Mouse (Mus musculus) limb, embryonic 15.5 days (tissue): ENCODE results near the gene Prkca. TPM values are rescaled to one million over a fixed set of nuclear protein-coding genes. Genes with fewer than 3 reads are reported as not detected.

Experiments used
- ATAC-seq: fragments of 200-750 bp; cut with Nextera tagmentation; 2 replicates; pipeline ENCODE4 v1.8.0; 2017; ENCODE audit warnings: low read depth, moderate TSS enrichment; ENCODE audit not compliant: insufficient number of reproducible peaks, low FRiP score, low TSS enrichment
- H3K27ac ChIP-seq: fragments of 300-500 bp; sonication (generic); 2 replicates; pipeline ENCODE4 v1.5.1; 2015; ENCODE audit warnings: moderate library complexity, mild to moderate bottlenecking, inconsistent platforms
- H3K27me3 ChIP-seq: fragments of 300-500 bp; sonication (generic); 2 replicates; pipeline ENCODE4 v1.6.1; 2015; ENCODE audit warnings: inconsistent platforms
- H3K36me3 ChIP-seq: fragments of 300-500 bp; sonication (generic); 2 replicates; pipeline ENCODE4 v1.6.1; 2015; ENCODE audit warnings: inconsistent platforms
- H3K4me1 ChIP-seq: fragments of 300-500 bp; sonication (generic); 2 replicates; pipeline ENCODE4 v1.6.1; 2015; ENCODE audit warnings: inconsistent platforms
- H3K4me2 ChIP-seq: fragments of 300-500 bp; sonication (generic); 2 replicates; pipeline ENCODE4 v1.6.1; 2015; ENCODE audit warnings: mild to moderate bottlenecking, inconsistent platforms
- H3K4me3 ChIP-seq: fragments of 300-500 bp; sonication (generic); 2 replicates; pipeline ENCODE4 v1.5.1; 2015; ENCODE audit warnings: mild to moderate bottlenecking, inconsistent platforms
- H3K9ac ChIP-seq: fragments of 300-500 bp; sonication (generic); 2 replicates; pipeline ENCODE4 v1.6.1; 2015; ENCODE audit warnings: inconsistent platforms
- H3K9me3 ChIP-seq: fragments of 300-500 bp; sonication (generic); 2 replicates; pipeline ENCODE4 v1.6.1; 2016; ENCODE audit warnings: inconsistent platforms
- WGBS: fragments of 180-500 bp; shearing (Covaris S2); methylation state at CpG from one replicate; pipeline ENCODE4 v1.1.7; 2015; 5-methylcytosine and 5-hydroxymethylcytosine counted together
- polyA plus RNA-seq: library from polyadenylated mRNA; unstranded; fragments of >200 nt; fragmentation: Nextera tagmentation; extraction: Ambion mirVana; gene quantifications from 2 replicates; pipeline ENCODE4 v1.2.1, GENCODE M21; 2015

The Prkca gene
- polyA plus RNA-seq, 1 experiment from 2014 or later, result 8.3 TPM

DNA sequence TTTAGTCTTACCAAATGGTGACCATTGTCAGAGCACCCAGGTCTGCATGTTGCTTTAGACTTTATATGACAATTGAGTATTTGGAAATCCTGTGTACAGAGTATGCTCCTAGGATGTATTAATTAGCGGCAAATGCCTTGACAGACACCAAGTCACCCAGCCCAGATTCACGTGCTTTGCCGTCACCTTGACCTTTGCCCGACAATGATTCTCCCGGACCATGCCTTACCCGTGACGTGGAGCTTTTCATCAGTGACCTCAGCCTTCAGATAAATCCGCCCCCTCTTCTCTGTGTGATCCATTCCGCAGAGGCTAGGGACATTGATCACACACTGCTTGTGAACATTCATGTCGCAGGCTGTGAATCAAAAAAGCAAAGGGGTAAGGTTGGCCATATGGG, 290.0 kb downstream of the Prkca start:
- 90% methylated on average over 10 of the region's 10 CpGs for WGBS
- Histone ChIP-seq H3K36me3 (no peaks in the 10 kb centered on the region), H3K4me1 (no peaks in the 10 kb centered on the region), H3K9me3 (no peaks in the 10 kb centered on the region), H3K27me3 (no peaks in the 10 kb centered on the region), H3K27ac (no peak overlapping the region), H3K9ac (no peak overlapping the region), H3K4me3 (no peak overlapping the region), H3K4me2 (no peak overlapping the region)
- ATAC-seq, result no peak

- Histone ChIP-seq H3K36me3 (no peaks in the 10 kb centered on the region), H3K4me2 (no peak overlapping the region), H3K4me1 (peaks cover 9% of the 10 kb centered on the region; the same call in 1 of the 2 replicates), H3K4me3 (no peak overlapping the region), H3K9me3 (no peaks in the 10 kb centered on the region), H3K27ac (no peak overlapping the region), H3K27me3 (no peaks in the 10 kb centered on the region), H3K9ac (no peak overlapping the region)
- ATAC-seq, result no peak
- WGBS, result 73% methylated on average over 7 of the region's 7 CpGs
Measured at GRCm38 (mm10) chr11:108041669-108042068, 302.1 kb downstream of the Prkca start.

DNA sequence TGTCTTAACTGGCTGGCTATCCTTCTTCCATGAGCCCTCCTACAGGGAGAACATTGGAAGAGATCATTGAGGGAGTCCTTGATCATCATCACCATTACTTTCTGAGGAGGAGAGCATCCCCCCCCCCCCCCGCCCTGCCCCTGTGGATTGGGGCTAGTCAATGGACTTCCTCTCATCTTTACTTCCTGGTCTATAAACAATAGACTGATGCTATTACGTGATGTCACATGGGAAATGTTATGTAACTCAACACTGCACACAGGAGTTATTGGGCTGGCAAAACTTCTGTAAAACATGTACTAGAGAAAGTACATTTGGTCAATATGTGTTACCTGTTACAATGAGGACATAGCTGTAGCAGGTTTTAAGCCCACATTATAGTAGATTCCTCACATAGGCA, 302.9 kb downstream of the Prkca start:
- ATAC-seq, result no peak
- 78% methylated on average over 2 of the region's 2 CpGs for WGBS
- Histone ChIP-seq H3K4me1 (peaks cover 9% of the 10 kb centered on the region; the same call in 1 of the 2 replicates), H3K4me2 (no peak overlapping the region), H3K4me3 (no peak overlapping the region), H3K27me3 (no peaks in the 10 kb centered on the region), H3K36me3 (no peaks in the 10 kb centered on the region), H3K27ac (no peak overlapping the region), H3K9me3 (no peaks in the 10 kb centered on the region), H3K9ac (no peak overlapping the region)

- Histone ChIP-seq H3K4me2 (no peak overlapping the region), H3K36me3 (no peaks in the 10 kb centered on the region), H3K27me3 (no peaks in the 10 kb centered on the region), H3K9ac (no peak overlapping the region), H3K4me1 (peaks cover 9% of the 10 kb centered on the region; the same call in 1 of the 2 replicates), H3K9me3 (no peaks in the 10 kb centered on the region), H3K4me3 (no peak overlapping the region), H3K27ac (no peak overlapping the region)
- WGBS, result 83% methylated on average over 17 of the region's 17 CpGs
- no peak for ATAC-seq
Measured at GRCm38 (mm10) chr11:108039761-108040160, 304.0 kb downstream of the Prkca start.

GRCm38 (mm10) chr11:108038989-108039388, 304.7 kb downstream of the Prkca start:
- Histone ChIP-seq H3K27ac (no peak overlapping the region), H3K27me3 (no peaks in the 10 kb centered on the region), H3K4me1 (peaks cover 9% of the 10 kb centered on the region; the same call in 1 of the 2 replicates), H3K9ac (no peak overlapping the region), H3K4me2 (no peak overlapping the region), H3K36me3 (no peaks in the 10 kb centered on the region), H3K4me3 (no peak overlapping the region), H3K9me3 (no peaks in the 10 kb centered on the region)
- WGBS, result 80% methylated on average over 12 of the region's 12 CpGs
- no peak for ATAC-seq

DNA sequence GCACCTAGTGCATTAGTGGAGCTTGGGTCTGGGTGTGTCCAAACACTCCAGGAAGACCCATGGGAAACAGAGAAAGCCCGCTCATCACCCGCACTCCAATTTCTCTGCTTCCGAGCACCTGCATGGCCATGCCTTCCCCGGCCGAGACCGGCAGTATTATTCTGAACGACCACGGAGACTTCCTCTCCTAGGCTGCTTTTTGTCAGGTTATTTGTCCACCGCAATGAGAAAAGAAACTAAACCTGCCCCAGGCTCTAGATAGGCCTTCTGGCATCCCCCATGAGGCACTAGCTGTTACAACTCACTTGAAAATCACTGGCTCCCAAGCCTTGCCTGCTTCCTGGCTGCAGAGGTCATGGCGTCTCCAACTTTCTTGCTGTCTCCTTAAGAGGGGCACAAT, 307.4 kb downstream of the Prkca start:
- H3K9me3 ChIP-seq, result no peaks in the 10 kb centered on the region
- H3K4me1 ChIP-seq, result peaks cover 18% of the 10 kb centered on the region; the same call in 1 of the 2 replicates
- no peaks in the 10 kb centered on the region for H3K36me3 ChIP-seq
- no peak overlapping the region for H3K9ac ChIP-seq
- no peak overlapping the region for H3K4me2 ChIP-seq
- H3K27ac ChIP-seq, result no peak overlapping the region
- no peaks in the 10 kb centered on the region for H3K27me3 ChIP-seq
- ATAC-seq, result no peak
- WGBS, result 85% methylated on average over 10 of the region's 10 CpGs
- H3K4me3 ChIP-seq, result no peak overlapping the region

DNA sequence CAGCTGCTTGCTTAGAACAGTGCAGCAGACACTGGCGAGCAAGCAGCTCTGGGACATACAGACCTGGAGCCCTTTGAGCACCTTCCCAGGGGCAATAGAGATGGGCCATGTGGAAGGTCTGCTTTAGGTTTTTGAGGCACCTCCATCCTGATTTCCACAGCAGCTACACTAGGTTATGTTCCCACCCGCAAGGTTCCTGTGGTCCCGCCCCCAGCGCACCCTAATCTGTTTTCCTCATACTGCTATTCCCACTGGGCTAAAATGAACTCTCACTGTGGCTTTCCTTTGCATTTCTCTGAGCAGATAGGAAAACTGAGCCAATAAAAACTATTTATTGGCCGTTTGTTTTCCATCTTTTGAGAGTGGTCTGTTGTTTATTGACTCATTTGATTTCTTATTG, 308.0 kb downstream of the Prkca start:
- H3K36me3 ChIP-seq, result no peaks in the 10 kb centered on the region
- H3K4me3 ChIP-seq, result no peak overlapping the region
- WGBS, result 70% methylated on average over 5 of the region's 5 CpGs
- no peak overlapping the region for H3K4me2 ChIP-seq
- ATAC-seq, result no peak
- H3K4me1 ChIP-seq, result peaks cover 18% of the 10 kb centered on the region; the same call in 1 of the 2 replicates
- no peak overlapping the region for H3K27ac ChIP-seq
- no peaks in the 10 kb centered on the region for H3K27me3 ChIP-seq
- H3K9ac ChIP-seq, result no peak overlapping the region
- no peaks in the 10 kb centered on the region for H3K9me3 ChIP-seq

DNA sequence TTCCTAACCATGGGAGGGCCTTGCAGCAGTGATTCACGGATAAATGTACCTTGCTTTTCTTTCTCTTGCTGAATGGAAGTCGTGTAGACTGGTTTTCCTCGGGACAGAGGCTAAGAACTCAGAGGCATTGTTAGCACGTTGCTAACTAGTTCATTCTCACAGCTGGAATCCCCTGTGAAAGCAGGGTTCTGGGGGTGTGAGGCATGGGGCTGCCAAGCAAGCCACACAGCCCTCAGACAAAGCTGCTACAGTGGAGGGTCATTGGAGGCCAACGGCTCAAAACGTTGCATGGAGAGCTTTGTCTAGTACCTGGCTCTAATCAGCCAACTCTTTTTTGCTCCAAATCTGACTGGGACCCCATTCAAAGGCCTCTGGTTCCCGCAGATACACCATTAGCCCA, 309.4 kb downstream of the Prkca start:
- WGBS, result 45% methylated on average over 7 of the region's 7 CpGs
- H3K36me3 ChIP-seq, result no peaks in the 10 kb centered on the region

GRCm38 (mm10) chr11:108032568-108032967, 311.2 kb downstream of the Prkca start:
- H3K9me3 ChIP-seq, result no peaks in the 10 kb centered on the region
- H3K27me3 ChIP-seq, result no peaks in the 10 kb centered on the region
- H3K27ac ChIP-seq, result no peak overlapping the region
- 55% methylated on average over 10 of the region's 10 CpGs for WGBS
- no peak for ATAC-seq
- H3K4me3 ChIP-seq, result no peak overlapping the region
- peaks cover 9% of the 10 kb centered on the region; the same call in 1 of the 2 replicates for H3K4me1 ChIP-seq
- no peaks in the 10 kb centered on the region for H3K36me3 ChIP-seq
- H3K4me2 ChIP-seq, result no peak overlapping the region
- H3K9ac ChIP-seq, result no peak overlapping the region

More for the DNA sequence above, 309.4 kb downstream of the Prkca start:
- H3K27ac ChIP-seq, result no peak overlapping the region
- no peak overlapping the region for H3K9ac ChIP-seq
- ATAC-seq, result no peak
- peaks cover 14% of the 10 kb centered on the region; the same call in 1 of the 2 replicates for H3K4me1 ChIP-seq
- no peaks in the 10 kb centered on the region for H3K9me3 ChIP-seq
- H3K4me3 ChIP-seq, result no peak overlapping the region
- H3K4me2 ChIP-seq, result no peak overlapping the region
- H3K27me3 ChIP-seq, result no peaks in the 10 kb centered on the region

DNA sequence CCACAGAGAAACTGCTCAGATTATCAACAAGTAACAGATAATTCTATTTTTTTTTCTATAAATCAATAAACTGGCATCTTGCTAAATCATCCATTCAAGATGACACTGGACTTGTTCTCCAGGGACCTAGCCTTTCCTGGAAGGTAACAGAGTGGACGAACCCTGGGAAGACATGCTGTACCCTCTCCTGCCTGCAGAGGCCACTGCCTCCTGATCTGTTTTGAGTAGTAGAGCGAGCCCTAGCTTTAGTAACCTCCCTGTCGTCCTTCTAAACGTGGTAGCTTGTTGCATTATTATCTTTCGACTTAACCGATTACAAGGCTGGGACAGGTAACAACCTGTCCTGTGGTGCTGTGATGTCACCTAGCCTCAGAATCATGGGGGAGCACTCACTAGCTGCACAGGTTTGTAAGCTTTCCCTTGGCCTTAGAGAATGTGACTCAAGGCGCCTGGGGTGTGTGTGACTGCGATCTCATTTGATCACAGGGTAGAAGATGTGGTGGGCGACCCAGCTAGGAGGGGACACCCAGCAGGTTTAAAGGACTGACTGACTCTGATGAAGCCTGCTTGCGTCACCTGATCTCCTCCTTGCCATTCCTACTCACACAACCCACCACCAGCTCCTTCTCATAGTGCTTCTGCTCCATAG, 312.6 kb downstream of the Prkca start:
- Histone ChIP-seq H3K4me3 (no peak overlapping the region), H3K27me3 (no peaks in the 10 kb centered on the region), H3K36me3 (no peaks in the 10 kb centered on the region), H3K27ac (no peak overlapping the region), H3K4me1 (peaks cover 9% of the 10 kb centered on the region; the same call in 1 of the 2 replicates), H3K9ac (no peak overlapping the region), H3K4me2 (no peak overlapping the region), H3K9me3 (no peaks in the 10 kb centered on the region)
- 44% methylated on average over 10 of the region's 10 CpGs for WGBS
- no peak for ATAC-seq

DNA sequence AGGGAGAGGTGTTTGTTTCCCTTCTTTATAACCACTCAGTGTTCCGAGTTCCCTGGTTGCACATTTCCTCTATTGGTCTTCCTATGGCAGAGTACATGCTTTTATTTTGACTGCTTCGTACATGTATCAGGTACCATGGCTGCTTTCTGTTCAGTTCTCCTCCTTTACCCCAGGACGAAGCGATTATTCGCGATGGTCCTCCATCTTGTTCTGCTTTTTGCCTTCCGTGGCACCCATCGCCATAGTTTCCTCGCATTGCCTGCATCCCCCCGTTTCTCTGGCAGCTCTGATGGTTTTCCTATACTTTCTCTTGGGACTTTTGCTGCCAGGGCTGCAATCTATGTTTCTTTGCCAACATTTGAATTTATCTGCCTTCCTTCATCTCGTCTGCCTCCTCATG, 314.4 kb downstream of the Prkca start:
- H3K9me3 ChIP-seq, result no peaks in the 10 kb centered on the region
- 92% methylated on average over 11 of the region's 11 CpGs for WGBS
- peaks cover 9% of the 10 kb centered on the region; the same call in 1 of the 2 replicates for H3K4me1 ChIP-seq
- no peak overlapping the region for H3K4me3 ChIP-seq
- no peak overlapping the region for H3K9ac ChIP-seq
- H3K36me3 ChIP-seq, result no peaks in the 10 kb centered on the region
- ATAC-seq, result no peak
- no peaks in the 10 kb centered on the region for H3K27me3 ChIP-seq
- H3K4me2 ChIP-seq, result no peak overlapping the region
- no peak overlapping the region for H3K27ac ChIP-seq

DNA sequence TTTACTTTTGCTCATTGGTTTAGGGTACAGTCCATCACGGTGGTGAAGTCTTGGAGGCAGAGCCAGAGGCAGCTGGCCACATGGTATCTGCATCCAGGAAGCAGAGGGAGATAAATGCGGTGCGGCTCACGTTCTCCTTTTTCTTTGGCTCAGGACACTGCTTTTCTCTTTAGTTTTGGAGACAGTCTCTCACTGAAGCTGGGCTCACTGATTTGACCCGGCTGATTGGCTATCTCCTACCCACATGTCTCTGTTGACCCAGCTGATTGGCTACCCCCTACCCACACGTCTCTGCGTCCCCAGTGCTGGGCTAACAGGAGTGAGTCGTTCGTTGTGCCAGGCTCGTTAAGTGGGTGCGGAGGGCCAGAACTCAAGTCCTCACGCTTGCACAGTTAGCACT, 315.3 kb downstream of the Prkca start:
- no peak for ATAC-seq
- H3K4me3 ChIP-seq, result no peak overlapping the region
- H3K36me3 ChIP-seq, result no peaks in the 10 kb centered on the region
- H3K27me3 ChIP-seq, result no peaks in the 10 kb centered on the region
- H3K4me2 ChIP-seq, result no peak overlapping the region
- peaks cover 9% of the 10 kb centered on the region; the same call in 1 of the 2 replicates for H3K4me1 ChIP-seq
- whole genome bisulfite sequencing, result 60% methylated on average over 12 of the region's 12 CpGs
- H3K9me3 ChIP-seq, result no peaks in the 10 kb centered on the region
- no peak overlapping the region for H3K9ac ChIP-seq
- no peak overlapping the region for H3K27ac ChIP-seq
